Mouse (Mus musculus) G1E (cell line): Measurements from ENCODE around the gene Zcchc18. TPM values are rescaled to one million over a fixed set of nuclear protein-coding genes. Genes with fewer than 3 reads are reported as not detected.

Source experiments
- ATAC-seq: 2 replicates; pipeline ENCODE4 v1.8.0; 2016; ENCODE audit warnings: mild to moderate bottlenecking; ENCODE audit not compliant: insufficient number of reproducible peaks, poor library complexity, low FRiP score, severe bottlenecking; ENCODE audit errors: extremely low read depth
- DNase-seq: peaks from one replicate; pipeline ENCODE4 v3.0.0; 2012; ENCODE audit warnings: low spot score
- H3K27me3 ChIP-seq: 2 replicates; pipeline ENCODE4 v1.6.1; 2012; ENCODE audit warnings: mild to moderate bottlenecking, low read length, inconsistent platforms; ENCODE audit not compliant: insufficient read depth
- H3K36me3 ChIP-seq: replicated peaks from 2 replicates; pipeline ENCODE3; 2012; ENCODE audit warnings: mild to moderate bottlenecking, inconsistent platforms
- H3K4me1 ChIP-seq: 2 replicates; pipeline ENCODE4 v1.6.1; 2012; ENCODE audit warnings: low read depth, low read length, inconsistent platforms, mixed read lengths; ENCODE audit not compliant: insufficient read depth
- H3K4me3 ChIP-seq: 2 replicates; pipeline ENCODE4 v1.5.1; 2012; ENCODE audit warnings: low read depth, mild to moderate bottlenecking, inconsistent platforms, low read length, moderate library complexity, mixed read lengths
- H3K9me3 ChIP-seq: replicated peaks from 2 replicates; pipeline ENCODE4 v1.6.1; 2012; ENCODE audit warnings: inconsistent platforms
- CTCF ChIP-seq: IDR thresholded peaks from 2 replicates; pipeline ENCODE4 v1.5.1; 2012; ENCODE audit warnings: low read depth, low read length, inconsistent platforms, mixed read lengths
- GATA1 ChIP-seq: IDR thresholded peaks from 2 replicates; pipeline ENCODE4 v1.6.1; 2012; ENCODE audit warnings: borderline replicate concordance, low read length, inconsistent platforms, mixed read lengths
- GATA2 ChIP-seq: IDR thresholded peaks from 2 replicates; pipeline ENCODE4 v1.6.1; 2012; ENCODE audit warnings: low read depth, low read length, inconsistent platforms, borderline replicate concordance
- POLR2AphosphoS5 ChIP-seq: IDR thresholded peaks from 2 replicates; pipeline ENCODE4 v1.6.1; 2012; ENCODE audit warnings: low read depth, low read length, inconsistent platforms; ENCODE audit not compliant: insufficient replicate concordance
- TAL1 ChIP-seq: conservative IDR thresholded peaks from 2 replicates; pipeline ENCODE4 v1.6.1; 2012; ENCODE audit warnings: low read depth, low read length, inconsistent platforms, mixed read lengths
- polyA plus RNA-seq: library from polyadenylated mRNA; stranded (reverse); fragments of >175 nt; gene quantifications from 2 replicates; pipeline ENCODE4 v1.2.3, GENCODE M21; 2012
- total RNA-seq, 2 experiments: library from RNA; stranded (forward) in 1 of 2; stranded (reverse) in 1 of 2; fragments of 200-1000 nt in 1 of 2; fragments of >200 nt in 1 of 2; fragmentation: Nextera tagmentation in 1 of 2; gene quantifications; 2 replicates each; pipeline ENCODE4 v1.2.3; 2014 to 2017

Zcchc18 gene
- total and polyA plus RNA-seq, 3 experiments: 0.11 TPM; not detected in 2

GRCm38 (mm10) chrX:136978616-136979015 lies 14.3 kb upstream of the Zcchc18 start:
- TF ChIP-seq CTCF (no peak), POLR2AphosphoS5 (no peak), GATA1 (no peak), TAL1 (no peak), GATA2 (no peak)
- Histone ChIP-seq H3K4me3 (no peak overlapping the region), H3K36me3 (no peaks in the 10 kb centered on the region), H3K4me1 (peaks cover 4% of the 10 kb centered on the region; the same call in 1 of the 2 replicates), H3K9me3 (no peaks in the 10 kb centered on the region), H3K27me3 (no peaks in the 10 kb centered on the region)
- ATAC-seq (no peak), DNase-seq (no peak)

GRCm38 (mm10) chrX:136986039-136986438 lies 6.9 kb upstream of the Zcchc18 start:
- TF ChIP-seq POLR2AphosphoS5 (no peak), GATA2 (no peak), TAL1 (no peak), GATA1 (no peak), CTCF (no peak)
- ATAC-seq (no peak), DNase-seq (peak; percentile 1)
- no peaks in the 10 kb centered on the region for H3K9me3 ChIP-seq
- H3K27me3 ChIP-seq: no peaks in the 10 kb centered on the region
- H3K36me3 ChIP-seq: no peaks in the 10 kb centered on the region
- no peak overlapping the region for H3K4me3 ChIP-seq
- H3K4me1 ChIP-seq: peaks cover 5% of the 10 kb centered on the region

- Histone ChIP-seq H3K4me1 (peaks cover 1% of the 10 kb centered on the region), H3K36me3 (peaks cover 21% of the 10 kb centered on the region), H3K9me3 (no peaks in the 10 kb centered on the region), H3K27me3 (no peaks in the 10 kb centered on the region), H3K4me3 (no peak overlapping the region)
- no peak for DNase-seq
- ATAC-seq: no peak
- no peak for TF ChIP-seq GATA2
- no peak for TF ChIP-seq CTCF
Observed at GRCm38 (mm10) chrX:136991274-136991673, 1.7 kb upstream of the Zcchc18 start.

GRCm38 (mm10) chrX:136992191-136992965 lies 577 bp upstream of the Zcchc18 start:
- no peak overlapping the region for H3K4me3 ChIP-seq
- DNase-seq: no peak
- no peaks in the 10 kb centered on the region for H3K27me3 ChIP-seq

GRCm38 (mm10) chrX:136993641-136994040 lies 686 bp downstream of the Zcchc18 start:
- H3K9me3 ChIP-seq: no peaks in the 10 kb centered on the region
- peaks cover 27% of the 10 kb centered on the region for H3K36me3 ChIP-seq
- ATAC-seq (no peak), DNase-seq (no peak)
- H3K4me3 ChIP-seq: no peak overlapping the region
- TF ChIP-seq GATA2 (no peak), TAL1 (no peak), CTCF (no peak), POLR2AphosphoS5 (no peak), GATA1 (no peak)
- H3K27me3 ChIP-seq: no peaks in the 10 kb centered on the region
- no peaks in the 10 kb centered on the region for H3K4me1 ChIP-seq

More at GRCm38 (mm10) chrX:136992191-136992965, 577 bp upstream of the Zcchc18 start:
- ATAC-seq: no peak
- Histone ChIP-seq H3K4me1 (no peaks in the 10 kb centered on the region), H3K9me3 (no peaks in the 10 kb centered on the region), H3K36me3 (peaks cover 25% of the 10 kb centered on the region)
- TF ChIP-seq GATA2 (no peak), TAL1 (no peak), POLR2AphosphoS5 (no peak), CTCF (no peak), GATA1 (no peak)

GRCm38 (mm10) chrX:136996256-136996655 lies 3.3 kb downstream of the Zcchc18 start:
- H3K36me3 ChIP-seq: peaks cover 39% of the 10 kb centered on the region
- TF ChIP-seq GATA1 (no peak), CTCF (no peak), POLR2AphosphoS5 (no peak), GATA2 (no peak), TAL1 (no peak)
- H3K4me3 ChIP-seq: no peak overlapping the region
- H3K4me1 ChIP-seq: no peaks in the 10 kb centered on the region
- no peaks in the 10 kb centered on the region for H3K9me3 ChIP-seq
- DNase-seq: no peak
- no peaks in the 10 kb centered on the region for H3K27me3 ChIP-seq
- no peak for ATAC-seq
